Mouse (Mus musculus) mesoderm, embryonic 11.5 days (tissue): Measurements from ENCODE around the gene Rgmb.

Experiments used
- DNase-seq: peaks from one replicate; pipeline ENCODE4 v3.0.0-alpha.2; 2012; ENCODE audit warnings: low read depth, low spot score

Gene Rgmb

DNA sequence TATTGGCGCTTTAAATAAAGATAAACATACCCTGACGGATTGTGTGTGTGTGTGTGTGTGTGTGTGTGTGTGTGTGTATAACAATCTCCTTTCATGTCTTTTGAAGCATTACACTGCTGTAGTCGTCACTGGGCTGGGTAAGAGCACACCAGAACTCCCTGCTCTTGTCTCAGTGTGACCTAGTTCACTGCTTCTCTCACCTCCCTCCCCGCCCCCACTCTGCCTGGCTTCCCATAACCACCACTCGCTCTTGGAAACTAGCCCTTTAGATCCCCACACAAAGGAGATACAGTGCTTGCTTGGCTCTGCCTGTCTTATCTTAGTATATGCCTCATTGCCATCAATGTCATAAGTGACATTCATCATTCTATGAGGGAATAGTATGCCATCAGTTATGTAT, 54.5 kb downstream of the Rgmb start:
- DNase-seq, result no peak

- DNase-seq, result no peak
These were observed 56.1 kb downstream of the Rgmb start for GRCm38 (mm10) chr17:15774565-15775215.

DNA sequence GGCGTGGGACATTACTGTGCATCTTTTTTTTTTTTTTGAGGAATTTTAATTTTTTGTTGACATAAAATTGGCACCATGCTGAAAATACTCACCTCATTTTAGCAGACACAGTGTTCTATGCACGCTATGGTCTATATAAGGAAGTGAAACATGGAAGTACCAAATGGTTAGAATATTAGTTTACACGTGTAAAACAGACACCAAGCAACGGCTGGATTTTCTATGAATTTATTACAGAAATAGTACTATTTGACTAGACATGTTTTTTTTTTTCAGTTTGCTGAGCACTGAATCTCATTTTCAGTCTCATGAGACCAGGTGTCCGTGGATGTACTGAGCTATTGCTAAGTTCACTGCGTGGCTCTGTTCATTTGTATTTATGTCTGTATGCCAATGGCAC, 56.9 kb downstream of the Rgmb start:
- no peak for DNase-seq

- no peak for DNase-seq
These were observed 61.6 kb downstream of the Rgmb start for GRCm38 (mm10) chr17:15769081-15769724.

DNA sequence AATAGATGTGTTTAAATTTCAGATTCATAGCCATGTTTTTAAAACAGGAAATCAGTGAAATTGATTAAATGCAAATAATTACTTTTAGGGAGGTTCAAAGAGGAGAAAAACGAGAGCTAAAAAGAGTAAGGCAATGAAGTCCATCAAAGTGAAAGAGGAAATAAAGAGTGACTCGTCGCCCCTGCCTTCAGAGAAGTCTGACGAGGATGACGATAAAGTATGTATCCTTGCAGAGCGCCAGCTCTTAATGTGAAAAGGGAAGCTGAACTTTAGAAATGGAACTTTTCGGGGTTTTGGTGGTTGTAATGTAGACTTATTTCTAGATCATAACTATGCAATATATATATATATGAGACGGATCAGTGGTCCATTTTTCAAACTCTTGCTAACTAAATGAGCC, 69.6 kb downstream of the Rgmb start:
- DNase-seq, result no peak
